Mouse (Mus musculus): ENCODE results near the gene BC049715. TPM values are rescaled to one million over a fixed set of nuclear protein-coding genes. Genes with fewer than 3 reads are reported as not detected.

BC049715 gene
- polyA plus RNA-seq (2012; rRNA removed; ENCODE audit: low replicate concordance) = 0.27 and 0.47 TPM in 2 replicates

DNA sequence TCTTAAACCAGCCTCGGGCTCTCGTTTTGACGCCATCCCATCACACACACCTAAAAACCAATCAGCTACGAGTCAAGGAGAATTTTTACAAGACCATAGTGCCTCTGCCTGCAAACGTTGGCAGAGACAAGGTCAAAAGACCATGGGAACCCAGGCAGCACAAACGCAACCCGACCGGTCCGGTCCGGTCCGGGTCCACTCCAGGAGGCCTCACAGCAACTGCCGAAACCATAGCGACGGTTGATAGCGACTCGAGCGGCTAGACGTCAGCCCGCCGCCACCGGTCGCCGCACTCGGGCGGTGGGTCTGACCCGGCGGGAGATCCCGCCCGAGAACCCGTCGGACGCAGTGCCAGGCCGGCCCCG lies at the start of gene BC049715:
TSS of gene BC049715 (plus strand) at position 111 of the 365 bp plus-strand sequence.

DNA sequence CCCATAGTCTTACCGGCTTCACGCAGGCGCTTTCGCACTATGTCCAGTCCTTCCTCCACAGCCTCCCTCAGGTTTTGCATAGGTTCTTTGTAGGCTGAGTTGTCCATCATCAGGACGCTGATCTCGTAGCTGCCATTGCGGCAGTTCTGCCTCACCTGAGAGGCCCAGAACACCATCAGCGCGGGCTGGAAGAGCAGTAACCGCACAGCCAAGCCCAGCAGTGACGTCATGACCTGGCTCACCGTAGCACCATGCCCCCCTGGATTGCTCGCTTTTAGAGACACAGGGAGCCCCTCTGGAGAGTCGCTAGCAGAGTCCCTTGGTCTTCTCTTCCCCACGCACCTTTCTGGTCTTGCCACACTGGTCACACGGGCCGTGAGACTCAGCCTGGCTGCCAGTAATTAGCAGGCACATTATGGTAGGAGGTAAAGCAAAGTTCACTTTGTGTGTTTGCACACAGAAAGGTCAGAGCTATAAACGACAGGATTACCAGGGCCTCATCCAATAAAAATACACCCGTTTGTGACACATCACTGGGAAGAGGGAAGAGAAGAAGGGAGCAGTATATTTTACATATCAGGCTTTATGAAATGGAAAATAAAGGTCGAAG lies 45.9 kb upstream of the BC049715 start, which contains the start of gene Gucy2c:
TSS of gene Gucy2c (minus strand) at position 389 of the 610 bp plus-strand sequence.

DNA sequence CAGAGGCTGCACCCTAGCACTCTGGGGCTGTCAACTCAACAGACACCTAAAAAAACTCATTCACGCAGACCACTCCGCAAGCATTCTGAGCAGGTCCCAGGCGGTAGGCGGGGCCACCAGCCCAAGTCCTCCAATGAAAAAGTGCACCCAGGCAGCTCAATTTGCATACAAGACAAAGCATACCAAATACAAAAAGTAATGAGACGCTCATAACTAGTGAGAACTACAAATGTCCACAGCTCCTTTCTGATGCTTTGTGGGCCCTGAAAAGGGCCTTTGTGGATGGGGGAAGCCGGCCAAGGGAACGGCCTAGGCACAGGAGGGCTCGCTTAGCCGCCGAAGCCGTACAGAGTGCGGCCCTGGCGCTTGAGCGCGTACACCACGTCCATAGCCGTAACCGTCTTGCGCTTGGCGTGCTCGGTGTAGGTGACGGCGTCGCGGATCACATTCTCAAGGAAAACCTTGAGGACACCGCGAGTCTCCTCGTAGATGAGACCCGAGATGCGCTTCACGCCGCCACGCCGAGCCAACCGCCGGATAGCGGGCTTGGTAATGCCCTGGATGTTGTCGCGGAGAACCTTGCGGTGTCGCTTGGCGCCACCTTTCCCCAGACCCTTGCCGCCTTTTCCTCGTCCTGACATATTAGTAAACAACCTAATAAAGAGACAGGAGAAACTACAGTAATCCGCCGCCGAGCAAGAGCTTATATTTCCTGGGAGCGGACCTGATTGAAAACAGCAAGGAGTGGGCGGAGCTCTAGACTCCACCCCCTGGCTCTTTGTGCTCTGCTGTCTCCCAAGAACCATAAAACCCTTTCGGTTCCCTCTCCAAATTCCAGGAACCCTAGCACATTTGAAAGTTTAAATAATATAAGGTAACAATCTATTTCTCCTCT lies 23.4 kb upstream of the BC049715 start, which contains the start of gene Hist4h4:
TSS of gene Hist4h4 (minus strand) at position 677 of the 895 bp plus-strand sequence.

DNA sequence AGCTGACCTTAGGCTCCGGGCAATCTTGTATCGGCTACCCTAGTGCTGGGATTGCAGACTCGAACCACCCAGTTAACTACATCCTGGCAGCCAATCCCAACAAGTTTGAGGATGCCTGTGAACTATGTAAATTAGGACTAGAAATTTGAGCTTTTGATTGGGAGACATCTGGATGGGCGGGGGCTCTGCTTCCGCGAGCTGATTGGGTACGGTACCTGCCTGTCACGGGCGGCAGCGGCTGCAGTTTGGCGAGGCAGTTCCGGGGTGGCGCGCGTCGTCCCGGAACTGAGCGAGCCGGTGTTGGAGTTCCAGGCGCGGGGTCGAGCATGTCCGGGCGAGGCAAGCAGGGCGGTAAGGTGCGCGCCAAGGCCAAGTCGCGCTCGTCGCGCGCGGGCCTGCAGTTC lies 19.4 kb upstream of the BC049715 start, which contains the start of gene H2afj:
TSS of gene H2afj (plus strand) at position 231 of the 404 bp plus-strand sequence.

DNA sequence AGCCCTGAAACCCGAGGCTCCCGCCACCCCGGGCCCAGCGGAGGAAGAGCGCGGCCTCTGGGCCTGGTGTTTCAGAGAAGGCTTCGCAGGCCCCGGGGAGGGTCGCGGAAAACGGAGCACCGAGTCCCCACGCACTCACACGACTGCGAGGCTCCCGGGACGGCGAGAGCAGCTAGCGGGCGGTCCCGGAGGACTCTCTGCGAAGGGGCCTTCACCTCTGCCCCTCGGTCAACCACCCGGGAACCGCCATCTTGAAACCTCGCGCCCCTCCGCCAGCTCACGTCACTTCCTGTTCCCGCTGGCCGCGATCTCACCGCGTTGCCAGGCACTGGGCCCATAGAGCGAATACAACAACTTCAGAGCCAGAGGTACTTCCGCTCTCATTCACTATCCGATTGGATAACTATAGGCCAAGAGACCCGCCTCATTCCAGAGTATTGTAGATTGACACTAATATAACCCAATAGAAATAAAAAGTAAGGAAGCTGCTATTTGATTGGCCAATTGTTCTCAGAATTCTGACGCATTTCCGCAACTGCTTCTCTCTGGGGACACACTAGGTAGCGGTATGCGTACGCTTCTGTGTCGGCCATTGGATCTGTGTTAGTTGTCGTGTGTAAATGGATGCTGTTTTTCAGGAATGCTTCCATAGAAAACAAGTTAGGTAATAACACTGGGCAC lies 595 bp downstream of the BC049715 start, which contains the start of gene Wbp11:
TSS of gene Wbp11 (minus strand) at position 353 of the 681 bp plus-strand sequence.

DNA sequence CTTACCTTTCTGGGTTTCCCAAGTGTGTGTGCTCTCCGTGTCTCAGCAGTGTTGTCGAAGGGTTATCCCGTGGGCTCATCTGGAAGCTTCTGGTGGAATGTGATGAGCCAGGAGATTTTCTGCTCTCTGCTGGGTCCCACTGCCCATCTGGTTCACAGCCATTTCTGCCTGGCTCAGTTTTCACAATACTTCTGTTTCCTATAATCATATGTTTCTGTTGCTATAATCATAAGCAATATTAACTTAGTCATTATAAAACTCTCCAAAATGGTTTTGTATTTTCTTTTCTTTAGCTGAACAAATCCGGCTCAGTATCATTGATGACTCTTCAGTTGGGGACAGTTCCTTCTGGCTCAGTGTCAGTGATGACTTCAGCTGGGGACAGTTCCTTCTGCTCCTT lies 7.9 kb downstream of the BC049715 start, which contains the start of gene Smco3:
TSS of gene Smco3 (minus strand) at position 101 of the 400 bp plus-strand sequence.

DNA sequence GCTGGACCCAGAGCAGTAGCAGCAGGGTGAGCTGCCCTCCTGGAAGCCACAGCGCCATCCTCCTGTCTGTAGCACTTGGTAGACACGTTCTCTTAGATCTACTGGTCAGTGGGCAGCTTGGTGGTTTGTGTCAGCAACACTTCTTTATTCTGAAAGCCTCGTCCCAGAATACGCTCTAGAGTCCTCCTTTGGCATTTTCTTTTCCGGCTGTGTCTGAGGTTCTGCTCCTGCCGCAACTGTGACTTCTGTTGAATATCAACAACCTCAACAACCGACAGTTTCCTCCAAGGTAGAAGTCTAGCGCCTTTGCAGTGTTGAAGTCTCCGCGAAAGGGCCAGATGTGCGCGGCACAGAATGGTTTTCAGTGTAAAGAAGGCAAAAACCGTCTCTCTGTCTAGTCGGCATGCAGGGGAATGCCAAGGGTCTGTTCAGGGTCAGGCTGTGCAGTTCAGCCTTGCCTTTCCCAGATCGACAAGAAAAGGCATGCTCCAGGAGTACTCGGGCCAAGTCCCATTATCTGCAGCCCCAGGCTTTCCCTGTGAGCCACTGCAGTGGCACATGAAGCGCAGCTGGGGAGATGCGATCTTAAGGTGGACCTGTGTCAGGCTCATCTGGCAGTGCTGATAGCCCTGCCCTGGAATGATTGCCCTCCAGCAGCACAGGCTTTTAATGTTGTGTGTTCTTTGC lies 29.9 kb downstream of the BC049715 start, which contains the start of gene Art4:
TSS of gene Art4 (minus strand) at position 548 of the 687 bp plus-strand sequence.

DNA sequence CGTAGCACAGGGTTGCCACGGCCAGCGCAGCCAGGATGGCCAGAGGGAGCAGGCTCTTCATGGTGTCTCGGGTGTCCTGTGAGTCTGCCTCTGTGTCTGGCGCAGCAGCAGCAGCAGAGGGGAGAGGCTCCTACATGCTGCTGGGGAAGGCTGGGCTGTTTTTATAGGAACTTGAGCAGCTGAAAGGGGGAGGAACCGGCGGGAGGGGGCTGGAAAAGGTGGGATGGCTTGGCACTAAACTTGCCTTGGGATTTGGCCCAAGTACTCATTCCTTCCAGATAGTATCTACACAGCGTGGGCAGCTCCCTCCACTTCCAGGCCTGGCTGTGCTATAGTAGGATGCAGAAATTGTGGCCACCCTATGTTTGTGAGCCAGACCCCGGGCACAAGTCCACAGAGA lies 48.2 kb downstream of the BC049715 start, which contains the start of gene Mgp:
TSS of gene Mgp (minus strand) at position 154 of the 400 bp plus-strand sequence.

Other genes starting within 250 kb of the BC049715 start
- 37.1 and 69.5 TPM in 2 replicates for gene Plbd1, start 165.7 kb upstream of the BC049715 start, polyA plus RNA-seq (2012; rRNA removed; ENCODE audit: low replicate concordance)
- 0.03 and 0.05 TPM in 2 replicates for gene Gucy2c, start 45.9 kb upstream of the BC049715 start, polyA plus RNA-seq (2012; rRNA removed; ENCODE audit: low replicate concordance)
- 0.34 and 1.8 TPM in 2 replicates for gene Hist4h4, start 23.2 kb upstream of the BC049715 start, polyA plus RNA-seq (2012; rRNA removed; ENCODE audit: low replicate concordance)
- 129 and 225 TPM in 2 replicates for gene H2afj, start 19.4 kb upstream of the BC049715 start, polyA plus RNA-seq (2012; rRNA removed; ENCODE audit: low replicate concordance)
- 30.6 and 38.2 TPM in 2 replicates for gene Wbp11, start 607 bp downstream of the BC049715 start, polyA plus RNA-seq (2012; rRNA removed; ENCODE audit: low replicate concordance)
- gene Smco3, start 7.8 kb downstream of the BC049715 start, polyA plus RNA-seq (2012; rRNA removed; ENCODE audit: low replicate concordance) = 0.07 and 0.57 TPM in 2 replicates
- gene Art4, start 30.1 kb downstream of the BC049715 start, polyA plus RNA-seq (2012; rRNA removed; ENCODE audit: low replicate concordance) = 1.4 TPM in 2 replicates
- 1,564 and 1,581 TPM in 2 replicates for gene Mgp, start 48.2 kb downstream of the BC049715 start, polyA plus RNA-seq (2012; rRNA removed; ENCODE audit: low replicate concordance)
- gene Erp27, start 94.6 kb downstream of the BC049715 start, polyA plus RNA-seq (2012; rRNA removed; ENCODE audit: low replicate concordance) = 0.17 TPM in 1 of 2 replicates, not detected in the other
- 0.20 TPM in 1 of 2 replicates, not detected in the other for gene Pde6h, start 96.2 kb downstream of the BC049715 start, polyA plus RNA-seq (2012; rRNA removed; ENCODE audit: low replicate concordance)
- gene Arhgdib, start 114.3 kb downstream of the BC049715 start, polyA plus RNA-seq (2012; rRNA removed; ENCODE audit: low replicate concordance) = 72.2 and 73.3 TPM in 2 replicates

Data from subcutaneous adipose tissue, adult 2 months (tissue).